Mouse (Mus musculus): ENCODE results near the gene a.

DNA sequence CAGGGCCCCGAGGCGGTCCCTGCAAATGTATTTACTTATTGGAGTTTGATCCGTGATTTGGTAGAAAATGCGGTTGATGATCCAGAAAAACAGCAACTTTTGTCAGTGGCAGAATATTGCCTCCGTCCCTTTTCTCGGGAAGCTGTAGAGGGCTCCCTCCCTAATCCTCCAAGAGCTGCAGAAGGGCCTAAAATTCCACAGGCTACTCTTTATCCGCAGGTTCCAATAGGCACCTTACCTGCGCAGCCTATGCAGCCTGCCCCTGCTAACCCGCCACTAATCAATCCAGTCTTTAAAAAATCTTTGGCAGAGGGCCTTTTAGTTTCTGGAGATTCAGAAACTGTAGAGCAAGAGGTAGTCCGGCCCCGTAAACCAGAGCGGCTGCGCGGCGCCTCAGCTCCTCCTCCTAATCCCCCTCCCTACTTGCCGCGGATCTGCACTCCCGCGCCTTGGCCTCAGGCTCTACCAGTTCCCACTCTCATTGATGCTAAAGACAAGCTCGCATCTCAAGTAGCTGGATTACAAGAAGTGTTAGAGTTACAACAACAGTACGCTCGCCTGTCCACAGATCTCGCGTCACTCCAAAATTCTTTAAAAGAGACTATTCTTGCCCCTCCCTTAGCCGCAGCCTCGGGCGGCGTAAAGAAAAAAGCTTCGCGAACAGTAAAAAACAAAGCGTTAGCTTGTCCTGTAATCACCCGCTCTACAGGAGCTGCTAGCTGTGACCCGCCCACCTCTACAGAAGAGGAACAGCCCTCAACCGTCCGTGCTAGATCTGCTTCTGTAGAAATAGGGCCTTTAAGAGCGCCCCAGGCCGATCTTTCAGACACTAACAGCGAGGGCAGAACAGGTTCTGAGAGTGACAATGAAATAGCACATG, 227.8 kb downstream of the a start:
- TF ChIP-seq CTCF (IDR thresholded peaks at IDR 0.05; ENCODE audit: control insufficient read depth, insufficient read depth, insufficient read length) (no peak), MAX (IDR thresholded peaks at IDR 0.05) (no peak), FOSL1 (IDR thresholded peaks at IDR 0.05; ENCODE audit: insufficient read depth, low read length, poor library complexity, severe bottlenecking) (no peak)
